ENCODE assay signal across 8 mouse cellular contexts in genomic region chr9:64060033-64060539, GRCm38 (mm10). TPM values are rescaled to one million over a fixed set of nuclear protein-coding genes. Genes with fewer than 3 reads are reported as not detected.
DNase-seq lines count a peak whose midpoint lies in the region; ATAC-seq lines count a peak whose summit lies in the region.

No protein-coding gene starts in this region.

- peak overlapping the region; percentile 20 for H3K4me3 ChIP-seq in forebrain, embryonic 12.5 days (replicated peaks)
- peak overlapping the region; percentile 22 for H3K4me3 ChIP-seq in hindbrain, embryonic 13.5 days
- H3K4me3 ChIP-seq in liver, embryonic 11.5 days (ENCODE audit: low read depth, low read length), result peak overlapping the region; percentile 39
- H3K4me3 ChIP-seq in midbrain, embryonic 16.5 days (ENCODE audit: low read depth, low read length), result no peak overlapping the region

- no peaks in the 10 kb centered on the region for H3K9me3 ChIP-seq in forebrain, embryonic 12.5 days
- H3K9me3 ChIP-seq in hindbrain, embryonic 13.5 days, result no peaks in the 10 kb centered on the region
- H3K9me3 ChIP-seq in liver, embryonic 11.5 days (ENCODE audit: control insufficient read depth, low read length), result no peaks in the 10 kb centered on the region
- H3K9me3 ChIP-seq in midbrain, embryonic 16.5 days (replicated peaks; ENCODE audit: control insufficient read depth, low read length, poor library complexity, severe bottlenecking), result no peaks in the 10 kb centered on the region

- 4% methylated on average over 30 of the region's 30 CpGs for WGBS in forebrain, embryonic 12.5 days
- 3% methylated on average over 30 of the region's 30 CpGs for WGBS in hindbrain, embryonic 13.5 days
- WGBS in liver, embryonic 11.5 days, result 2% methylated on average over 30 of the region's 30 CpGs
- 3% methylated on average over 30 of the region's 30 CpGs for WGBS in midbrain, embryonic 16.5 days

- H3K4me2 ChIP-seq in forebrain, embryonic 12.5 days, result peak overlapping the region; percentile 50
- peak overlapping the region; percentile 52 for H3K4me2 ChIP-seq in hindbrain, embryonic 13.5 days
- peak overlapping the region; percentile 77 for H3K4me2 ChIP-seq in liver, embryonic 11.5 days
- peak overlapping the region; percentile 47 for H3K4me2 ChIP-seq in midbrain, embryonic 16.5 days (ENCODE audit: low read length)

- H3K27ac ChIP-seq in forebrain, embryonic 12.5 days, result no peak overlapping the region
- no peak overlapping the region for H3K27ac ChIP-seq in hindbrain, embryonic 13.5 days
- H3K27ac ChIP-seq in liver, embryonic 11.5 days (ENCODE audit: low read depth, low read length), result peak overlapping the region; percentile 92
- H3K27ac ChIP-seq in midbrain, embryonic 16.5 days (ENCODE audit: low read length), result no peak overlapping the region

- H3K36me3 ChIP-seq in forebrain, embryonic 12.5 days (replicated peaks), result no peaks in the 10 kb centered on the region
- H3K36me3 ChIP-seq in hindbrain, embryonic 13.5 days, result no peaks in the 10 kb centered on the region
- no peaks in the 10 kb centered on the region for H3K36me3 ChIP-seq in liver, embryonic 11.5 days (ENCODE audit: control insufficient read depth, insufficient read depth, low read length)
- H3K36me3 ChIP-seq in midbrain, embryonic 16.5 days (ENCODE audit: control insufficient read depth, insufficient read depth, low read length), result no peaks in the 10 kb centered on the region

- peaks cover 21% of the 10 kb centered on the region for H3K4me1 ChIP-seq in forebrain, embryonic 12.5 days
- peaks cover 22% of the 10 kb centered on the region for H3K4me1 ChIP-seq in hindbrain, embryonic 13.5 days (replicated peaks)
- peaks cover 47% of the 10 kb centered on the region for H3K4me1 ChIP-seq in liver, embryonic 11.5 days (replicated peaks; ENCODE audit: control insufficient read depth, insufficient read depth, low read length)
- peaks cover 14% of the 10 kb centered on the region for H3K4me1 ChIP-seq in midbrain, embryonic 16.5 days (ENCODE audit: control insufficient read depth, insufficient read depth, low read length)

- H3K27me3 ChIP-seq in forebrain, embryonic 12.5 days, result peaks cover 45% of the 10 kb centered on the region
- H3K27me3 ChIP-seq in hindbrain, embryonic 13.5 days, result peaks cover 34% of the 10 kb centered on the region
- H3K27me3 ChIP-seq in liver, embryonic 11.5 days (replicated peaks; ENCODE audit: control insufficient read depth, insufficient read depth, low read length), result no peaks in the 10 kb centered on the region
- H3K27me3 ChIP-seq in midbrain, embryonic 16.5 days (ENCODE audit: control insufficient read depth, insufficient read depth, low read depth, low read length), result peaks cover 6% of the 10 kb centered on the region

- peak overlapping the region; percentile 36 for H3K9ac ChIP-seq in forebrain, embryonic 12.5 days
- peak overlapping the region; percentile 60 for H3K9ac ChIP-seq in hindbrain, embryonic 13.5 days
- H3K9ac ChIP-seq in liver, embryonic 11.5 days (ENCODE audit: low read depth, low read length), result peak overlapping the region; percentile 75
- peak overlapping the region; percentile 56 for H3K9ac ChIP-seq in midbrain, embryonic 16.5 days (ENCODE audit: low read depth, low read length)

- peak; percentile 33 for DNase-seq in urinary bladder, postnatal 14 days (ENCODE audit: low spot score)
- DNase-seq in urinary bladder, postnatal 36 days (ENCODE audit: low spot score in 2 of 2), result no peak
- DNase-seq in liver, embryonic 11.5 days (ENCODE audit: low spot score), result peak; percentile 84
- DNase-seq in layer of hippocampus, postnatal 14 days (ENCODE audit: low spot score in 2 of 2), result no peak
- DNase-seq in frontal cortex, postnatal 36 days (ENCODE audit: low spot score in 2 of 2), result no peak

- no peak for ATAC-seq in forebrain, embryonic 12.5 days (ENCODE audit: low FRiP score)
- no peak for ATAC-seq in hindbrain, embryonic 13.5 days (ENCODE audit: low FRiP score)
- ATAC-seq in liver, embryonic 11.5 days (replicated peaks; ENCODE audit: low FRiP score), result peak; percentile 92
- 0 out of 2 replicates have a peak, but pooled peaks have one; percentile 12 for ATAC-seq in midbrain, embryonic 16.5 days

RNA-seq across cellular contexts. Expression of gene Smad6, which starts 38.2 kb away (rescaled TPM):
- polyA plus RNA-seq in forebrain, embryonic 12.5 days (2016; fragmentation: Nextera tagmentation; extraction: Ambion mirVana), result 5.2 and 6.5 TPM in 2 replicates
- polyA plus RNA-seq in hindbrain, embryonic 13.5 days (2015; fragmentation: Nextera tagmentation; extraction: Ambion mirVana), result 2.3 and 2.8 TPM in 2 replicates
- 10.1 and 11.1 TPM in 2 replicates for polyA plus RNA-seq in liver, embryonic 11.5 days (2014; fragmentation: Nextera tagmentation; extraction: Ambion mirVana)
- polyA plus RNA-seq in midbrain, embryonic 16.5 days (2015; fragmentation: Nextera tagmentation; extraction: Ambion mirVana), result 0.99 and 1.0 TPM in 2 replicates
- total RNA-seq in layer of hippocampus, postnatal 14 days (2021), result 1 to 10 TPM; 2.6 to 2.9 TPM

RNA-seq across cellular contexts. Expression of gene Lctl, which starts 56.9 kb away (rescaled TPM):
- polyA plus RNA-seq in forebrain, embryonic 12.5 days (2016; fragmentation: Nextera tagmentation; extraction: Ambion mirVana), result 0.14 TPM in 1 of 2 replicates, not detected in the other
- 0.12 TPM in 1 of 2 replicates, not detected in the other for polyA plus RNA-seq in hindbrain, embryonic 13.5 days (2015; fragmentation: Nextera tagmentation; extraction: Ambion mirVana)
- not detected in 2 replicates for polyA plus RNA-seq in liver, embryonic 11.5 days (2014; fragmentation: Nextera tagmentation; extraction: Ambion mirVana)
- not detected in 2 replicates for polyA plus RNA-seq in midbrain, embryonic 16.5 days (2015; fragmentation: Nextera tagmentation; extraction: Ambion mirVana)
- not detected for total RNA-seq in layer of hippocampus, postnatal 14 days (2021)

Comparison
In these comparisons a context has a peak if more than half of its experiments do, and no peak if none do; other contexts are left out.
1. DNase-seq: peak in urinary bladder, postnatal 14 days (single experiment) and liver, embryonic 11.5 days (single experiment); none in urinary bladder, postnatal 36 days (0 of 2), layer of hippocampus, postnatal 14 days (0 of 2) and frontal cortex, postnatal 36 days (0 of 2).
2. ATAC-seq: peak in liver, embryonic 11.5 days (single experiment) and midbrain, embryonic 16.5 days (single experiment); none in forebrain, embryonic 12.5 days (single experiment) and hindbrain, embryonic 13.5 days (single experiment).
3. Peak in every context shown above with its lines, with median percentiles within 50 percentile points of each other: H3K4me2 ChIP-seq and H3K9ac ChIP-seq.